Mouse (Mus musculus): Measurements from ENCODE around the gene Phlda3. TPM values are rescaled to one million over a fixed set of nuclear protein-coding genes. Genes with fewer than 3 reads are reported as not detected.

Phlda3 gene
- total RNA-seq, 2 experiments from 2014 or later: 15.0 to 16.6 TPM

DNA sequence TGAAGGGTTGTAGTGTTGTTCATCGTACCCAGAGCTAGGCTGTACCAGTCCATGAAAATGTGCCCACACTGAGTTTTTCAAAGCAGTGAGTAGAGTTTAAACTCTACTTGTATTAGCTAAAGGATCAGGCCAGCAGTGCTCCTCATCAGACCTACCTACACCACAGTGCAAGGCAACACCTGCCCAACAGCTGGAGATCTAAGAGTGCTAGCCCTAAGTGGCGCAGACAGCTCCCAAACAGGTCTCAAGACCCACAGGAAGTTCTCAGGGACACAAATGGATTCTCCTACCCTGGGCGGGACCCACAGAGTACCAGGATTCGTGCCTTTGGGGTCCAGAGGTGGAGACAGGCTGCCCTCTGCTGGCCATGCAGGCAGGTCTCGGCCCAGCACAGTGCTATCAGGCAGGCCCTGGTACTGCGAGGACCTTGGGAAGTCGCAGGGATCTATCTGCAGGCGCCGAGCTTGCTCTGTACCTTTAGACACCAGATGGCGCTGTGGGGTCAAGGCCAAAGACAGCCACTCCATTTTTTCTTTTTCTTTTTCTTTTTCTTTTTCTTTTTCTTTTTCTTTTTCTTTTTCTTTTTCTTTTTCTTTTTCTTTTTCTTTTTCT, 13.1 kb upstream of the Phlda3 start:
- intact Hi-C loops (cut with DNase I): loop anchor here (1.0 to 10.0 kb wide), 3 partner anchors 28 to 192 kb away; no protein-coding TSS in a partner anchor
- DNase-seq (ENCODE audit: low spot score in 2 of 2): peak; percentile 95 to 97

DNA sequence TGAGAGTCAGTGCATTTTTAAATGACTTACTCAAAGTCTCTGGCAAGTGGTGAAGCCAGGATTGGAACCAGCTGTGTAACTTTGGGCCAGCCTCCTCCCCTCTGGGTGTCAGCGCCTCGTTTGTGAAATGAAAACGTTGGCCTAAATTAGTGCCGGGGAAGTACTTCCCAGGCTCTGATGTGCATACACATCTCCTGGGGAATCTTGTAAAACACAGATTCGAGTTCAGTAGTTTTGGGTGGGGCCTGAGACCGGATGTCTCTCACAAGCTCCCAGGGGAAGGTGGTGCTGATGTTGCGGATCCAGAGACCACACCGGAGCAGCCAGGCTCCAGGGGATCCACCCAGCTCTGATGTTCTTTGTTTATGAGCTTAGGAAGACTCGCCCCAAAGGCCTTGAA, 10.6 kb upstream of the Phlda3 start:
- DNase-seq (ENCODE audit: low spot score in 2 of 2): no peak
- intact Hi-C loops (cut with DNase I): loop anchor here (10.0 kb wide), 1 partner anchor 190 kb away; no protein-coding TSS in a partner anchor

DNA sequence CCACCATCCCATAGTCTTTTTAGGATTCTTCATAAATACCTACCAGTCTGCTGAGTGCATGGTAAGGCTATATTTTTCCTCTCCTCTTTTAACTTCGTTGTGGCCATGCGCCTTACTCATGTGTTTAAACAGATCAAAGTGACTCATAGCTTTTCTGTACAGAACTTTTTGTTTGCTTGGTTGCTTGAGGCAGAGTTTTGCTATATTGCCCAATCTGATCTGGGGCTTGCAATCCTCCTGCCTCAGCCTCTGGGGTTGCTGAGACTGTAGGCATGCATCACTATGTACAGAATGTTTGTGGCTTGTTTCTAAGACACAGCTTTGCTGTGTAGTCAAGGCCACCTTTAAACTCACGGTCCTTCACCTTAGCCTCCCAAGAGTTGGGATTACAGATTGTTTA, 10.0 kb upstream of the Phlda3 start:
- intact Hi-C loops (cut with DNase I): loop anchor here (10.0 kb wide), 1 partner anchor 189 kb away; no protein-coding TSS in a partner anchor

DNA sequence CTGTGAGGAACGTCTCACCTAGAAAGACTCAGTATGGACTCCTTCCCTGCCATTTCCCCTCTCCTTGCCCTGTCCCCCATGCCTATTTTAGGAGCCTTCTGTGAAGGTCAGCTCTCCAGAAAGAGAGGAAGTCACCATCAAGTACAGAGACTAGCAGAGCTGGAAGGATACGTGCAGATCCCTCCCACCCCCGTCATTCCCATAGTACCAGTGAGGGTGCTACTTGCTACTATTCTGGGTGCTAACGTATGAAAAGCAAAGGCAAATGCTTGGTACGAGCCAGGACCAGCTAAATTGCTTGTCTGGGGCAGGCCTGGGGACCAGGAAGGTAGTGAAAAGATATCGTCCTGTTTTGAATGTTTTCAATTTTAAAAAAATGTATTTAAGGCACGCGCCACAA, 8.6 kb upstream of the Phlda3 start:
- intact Hi-C loops (cut with DNase I): loop anchor here (10.0 kb wide), 1 partner anchor 188 kb away; no protein-coding TSS in a partner anchor
- DNase-seq (ENCODE audit: low spot score in 2 of 2): no peak

More for the DNA sequence above, 10.0 kb upstream of the Phlda3 start:
- DNase-seq (ENCODE audit: low spot score in 2 of 2): no peak

DNA sequence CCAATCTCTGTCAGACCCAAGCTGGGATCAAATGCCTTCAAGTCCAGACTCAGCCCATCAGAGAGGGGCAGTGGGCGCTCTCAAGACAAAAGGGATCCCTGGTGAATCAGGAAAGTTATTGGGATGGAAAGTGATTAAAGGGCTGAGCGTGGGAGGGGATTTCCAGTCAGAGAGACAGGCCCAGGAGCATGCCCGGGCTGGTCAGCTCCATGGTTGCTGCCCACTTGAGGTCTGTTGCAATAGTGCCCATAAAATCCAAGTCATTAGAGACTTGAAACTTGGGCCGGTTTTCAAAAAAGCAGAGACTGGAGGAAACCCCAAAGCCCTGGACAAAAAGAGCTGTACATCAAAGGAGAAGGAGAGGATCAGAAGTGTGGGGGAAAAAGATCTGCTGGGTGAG, 6.2 kb upstream of the Phlda3 start:
- no peak for DNase-seq (ENCODE audit: low spot score in 2 of 2)
- intact Hi-C loops (cut with DNase I): loop anchor here (10.0 kb wide), 1 partner anchor 185 kb away; no protein-coding TSS in a partner anchor

DNA sequence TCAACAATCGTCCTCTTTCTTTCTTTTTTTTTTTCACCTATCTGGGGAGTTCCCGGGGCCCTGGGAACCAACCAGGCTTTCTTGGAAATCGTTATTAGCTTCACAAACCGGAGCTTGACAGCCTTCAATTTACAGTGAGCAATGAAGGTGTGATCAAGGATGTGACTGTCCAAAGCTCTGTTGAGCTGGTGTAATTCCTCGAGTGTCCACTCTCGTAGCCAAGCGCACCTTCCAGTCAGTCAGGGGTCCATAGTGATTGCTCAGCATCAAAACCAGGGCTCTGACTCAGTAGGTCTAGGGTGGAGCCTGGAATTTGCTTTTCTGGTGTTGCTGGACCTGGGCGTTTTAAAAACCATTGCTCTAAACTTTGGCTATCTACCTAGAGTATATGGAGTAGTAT, 5.7 kb upstream of the Phlda3 start:
- DNase-seq (ENCODE audit: low spot score in 2 of 2): no peak
- intact Hi-C loops (cut with DNase I): no loop called here

DNA sequence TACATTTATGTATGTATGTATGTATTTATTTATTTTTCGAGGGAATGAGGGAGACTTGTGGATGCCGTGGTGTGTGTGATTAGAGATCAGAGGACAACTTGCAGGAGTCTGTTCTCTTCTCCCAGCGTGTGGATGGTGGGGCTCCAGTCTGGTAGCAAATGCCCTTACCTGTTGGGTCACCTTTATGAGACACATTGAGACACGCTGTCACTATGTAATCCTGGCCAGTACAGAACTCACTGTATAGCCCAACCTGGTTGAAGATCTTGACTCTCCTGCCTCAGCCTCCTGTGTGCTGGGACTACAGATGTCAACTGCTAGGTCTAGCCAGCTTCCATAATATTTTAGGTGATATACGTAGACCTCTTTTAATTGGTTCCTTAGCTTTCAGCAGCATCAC, 4.2 kb upstream of the Phlda3 start:
- intact Hi-C loops (cut with DNase I): no loop called here
- DNase-seq (ENCODE audit: low spot score in 2 of 2): no peak

DNA sequence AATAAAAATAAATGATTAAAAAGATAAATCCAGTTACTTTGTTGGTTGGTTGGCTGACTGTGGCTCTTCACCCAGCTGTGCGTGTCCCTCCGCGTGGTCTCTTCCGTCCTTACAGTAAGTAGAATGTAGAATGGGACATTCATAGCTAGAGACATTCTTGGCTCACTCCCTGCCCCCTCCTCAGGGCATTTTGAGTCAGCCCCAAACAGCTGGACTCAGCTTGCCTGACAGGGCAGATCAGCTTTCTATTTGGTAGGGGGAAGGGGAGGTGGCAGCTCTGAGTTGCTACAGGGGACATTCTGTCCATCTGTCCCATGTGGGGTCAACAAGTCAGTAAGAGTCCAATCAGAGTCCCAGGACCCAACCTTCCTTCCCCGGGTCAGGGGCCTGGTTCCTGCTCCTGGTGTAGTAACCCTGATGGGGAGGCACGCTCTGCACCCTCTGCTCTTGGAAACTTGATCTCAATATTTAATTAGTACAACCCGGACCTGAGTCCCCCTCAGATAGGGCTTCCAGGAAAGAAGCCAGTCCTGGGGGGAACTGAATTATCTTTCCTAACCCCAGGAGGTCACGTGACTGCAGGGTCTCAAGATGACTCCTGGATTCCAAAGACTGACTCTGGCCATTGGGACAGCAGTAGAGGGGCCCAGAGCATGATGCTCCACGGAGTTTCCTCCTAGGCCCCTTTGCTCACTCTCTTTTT, 2.3 kb upstream of the Phlda3 start:
- intact Hi-C loops (cut with DNase I): no loop called here
- DNase-seq (ENCODE audit: low spot score in 2 of 2): no peak

DNA sequence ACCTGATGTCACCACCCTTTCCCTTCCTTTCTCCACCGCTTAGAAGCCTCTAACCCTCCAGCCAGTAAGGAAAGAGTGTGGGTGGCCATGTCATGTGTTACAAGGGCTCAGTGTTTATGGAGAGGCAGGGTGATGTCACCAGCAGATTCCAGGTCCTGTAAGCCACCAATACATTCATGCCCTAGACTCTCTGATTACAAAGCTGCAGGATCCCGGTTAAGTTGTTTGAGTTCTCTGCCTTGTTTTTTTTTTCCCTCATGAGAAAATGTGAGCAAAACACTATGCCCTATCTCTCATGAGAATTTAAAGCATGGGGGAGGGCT, 1.8 kb upstream of the Phlda3 start:
- intact Hi-C loops (cut with DNase I): no loop called here
- DNase-seq (ENCODE audit: low spot score in 2 of 2): no peak

DNA sequence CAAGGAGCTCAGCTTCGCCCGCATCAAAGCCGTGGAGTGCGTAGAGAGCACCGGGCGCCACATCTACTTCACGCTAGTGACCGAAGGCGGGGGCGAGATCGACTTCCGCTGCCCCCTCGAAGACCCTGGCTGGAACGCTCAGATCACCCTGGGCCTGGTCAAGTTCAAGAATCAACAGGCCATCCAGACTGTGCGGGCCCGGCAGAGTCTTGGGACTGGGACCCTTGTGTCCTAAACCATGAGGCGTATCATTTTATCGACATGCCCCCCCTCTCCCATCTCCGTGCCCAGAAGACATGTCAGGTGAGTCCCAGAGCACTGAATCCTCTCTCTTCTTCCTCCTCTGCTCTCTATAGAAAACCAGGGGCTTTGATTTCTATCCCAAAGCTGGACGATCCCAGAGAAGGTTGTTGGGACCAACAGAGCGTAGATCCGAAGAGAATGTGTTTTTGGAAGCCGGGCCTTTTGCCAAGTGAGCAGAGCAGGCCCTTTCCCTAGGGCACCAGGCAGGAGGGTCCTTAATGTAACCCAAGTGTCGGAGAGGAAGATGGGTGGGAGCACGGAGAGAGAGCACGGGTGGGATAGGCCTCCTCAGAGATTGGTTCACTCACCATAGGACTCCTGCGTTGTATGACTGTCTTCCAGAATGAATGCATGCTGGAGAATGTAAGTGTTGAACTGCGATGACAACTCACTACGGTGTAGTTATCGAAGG, 830 bp downstream of the Phlda3 start:
- intact Hi-C loops (cut with DNase I): no loop called here
- DNase-seq (ENCODE audit: low spot score in 2 of 2): no peak

DNA sequence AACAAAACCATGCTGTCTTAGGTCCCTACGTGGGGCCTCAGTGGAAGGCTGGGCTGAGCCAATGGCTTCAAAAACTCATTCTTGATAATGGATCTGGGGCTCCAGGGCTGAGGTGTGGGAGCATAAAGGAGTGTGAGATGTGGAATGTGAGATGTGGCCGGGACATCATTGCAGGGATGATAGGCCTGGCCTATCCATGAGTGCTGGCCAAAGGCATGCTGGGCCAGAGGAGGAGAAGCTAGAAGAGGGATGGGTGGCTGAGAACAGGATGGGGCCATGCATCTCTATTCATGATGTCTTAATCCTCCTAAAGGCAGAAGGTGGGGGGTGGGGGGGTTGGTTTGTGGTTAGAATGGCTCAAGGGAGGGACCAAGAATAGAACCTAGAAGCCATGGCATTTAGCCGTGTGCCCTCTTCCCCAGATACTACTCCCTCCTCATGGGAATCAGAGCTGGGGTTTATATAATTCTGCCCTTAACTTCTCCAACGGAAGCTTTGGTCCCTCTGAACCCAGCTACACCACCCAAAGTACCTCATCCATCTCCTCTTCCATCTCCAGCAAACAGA, 1.5 kb downstream of the Phlda3 start:
- DNase-seq (ENCODE audit: low spot score in 2 of 2): no peak
- intact Hi-C loops (cut with DNase I): no loop called here

DNA sequence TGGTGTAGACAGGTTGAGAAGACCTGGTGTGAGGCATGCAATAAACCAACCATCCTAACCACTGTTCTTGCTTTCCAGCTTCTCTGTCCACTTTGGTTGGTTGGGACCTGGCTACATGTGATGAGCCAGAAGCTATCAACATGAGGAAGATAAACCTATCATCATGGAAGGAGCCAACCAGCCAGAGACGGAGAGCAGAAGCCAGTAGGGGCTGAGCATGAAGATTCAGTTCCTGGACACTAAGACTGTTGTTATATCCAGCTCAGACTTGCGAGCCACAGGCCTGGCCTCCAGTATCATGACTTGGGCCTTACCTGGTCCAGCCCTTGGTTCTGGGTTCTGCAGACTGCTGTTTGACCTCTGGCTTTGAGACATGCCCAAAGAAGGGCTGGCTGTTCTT, 2.5 kb downstream of the Phlda3 start:
- no peak for DNase-seq (ENCODE audit: low spot score in 2 of 2)
- intact Hi-C loops (cut with DNase I): no loop called here

DNA sequence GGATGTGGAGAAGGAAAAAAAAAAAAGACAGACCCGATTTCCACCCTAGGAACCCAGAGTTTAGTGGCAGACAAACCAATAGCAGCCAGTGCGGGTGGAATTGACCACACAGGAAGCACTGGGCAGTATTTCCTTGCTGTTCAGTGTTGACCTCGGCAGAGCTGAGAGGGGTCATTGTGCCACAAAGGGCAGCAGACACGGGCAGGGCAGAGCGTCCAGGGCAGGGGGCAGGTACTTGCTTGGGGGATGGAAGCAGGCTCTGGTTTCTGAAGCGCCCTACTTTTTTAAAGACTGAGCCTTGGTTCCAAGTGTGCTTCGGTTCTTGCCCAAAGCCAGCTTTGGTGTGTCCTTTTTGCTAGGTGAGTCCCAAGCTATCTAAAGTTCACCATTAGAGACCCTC, 4.3 kb downstream of the Phlda3 start:
- intact Hi-C loops (cut with DNase I): no loop called here
- DNase-seq (ENCODE audit: low spot score in 2 of 2): no peak

DNA sequence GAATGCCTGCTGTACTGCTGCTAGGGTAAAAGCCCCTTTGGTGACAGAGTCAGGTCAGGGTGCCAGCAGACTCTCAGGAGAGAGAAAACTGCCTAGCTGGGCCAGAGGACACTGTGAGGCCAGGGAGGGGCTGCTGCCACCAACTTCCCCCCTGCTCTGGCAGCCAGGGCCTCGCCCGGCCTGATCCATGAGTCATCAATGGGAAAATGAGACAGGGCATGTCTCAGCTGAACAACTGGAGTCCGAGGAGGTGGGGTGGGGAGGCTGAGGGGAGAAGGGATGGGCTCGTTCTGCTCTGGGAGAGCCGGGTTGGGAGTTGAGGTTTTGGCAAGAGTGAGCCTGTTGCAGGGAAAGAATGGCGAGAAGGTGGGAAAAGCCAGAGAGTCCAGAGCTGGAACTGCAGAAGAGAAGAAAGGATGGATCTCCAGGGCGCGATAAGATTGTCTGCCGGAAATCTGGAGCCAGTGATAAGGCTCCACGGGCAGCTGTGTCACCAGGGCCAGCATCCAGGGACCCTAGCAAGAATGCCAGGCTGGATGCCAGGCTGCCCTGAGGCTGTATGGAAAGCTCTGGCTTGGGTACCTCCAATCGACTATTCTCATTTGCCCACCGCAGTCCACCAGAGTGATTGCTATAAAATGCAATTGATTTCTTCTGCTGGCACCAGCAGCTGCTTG, 5.1 kb downstream of the Phlda3 start:
- DNase-seq (ENCODE audit: low spot score in 2 of 2): no peak
- intact Hi-C loops (cut with DNase I): no loop called here

DNA sequence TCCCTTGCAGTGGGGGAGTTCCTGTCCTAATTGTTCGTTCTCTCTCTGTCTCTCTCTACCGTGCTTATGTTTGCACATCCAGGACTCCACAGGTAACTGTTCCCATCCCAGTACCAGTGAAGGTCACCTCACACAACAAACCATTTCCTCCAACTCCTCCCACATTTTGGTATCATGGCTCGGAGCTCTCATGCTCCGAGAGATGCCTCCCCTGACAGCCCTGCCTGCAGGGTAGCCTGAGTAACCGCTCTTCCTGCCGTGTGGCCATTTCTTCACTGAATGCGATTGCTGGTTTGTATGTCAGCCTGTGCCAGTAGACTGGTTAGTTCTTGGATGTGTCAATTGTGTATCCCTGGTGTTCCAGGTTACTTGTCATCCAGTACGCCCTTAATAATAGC, 5.7 kb downstream of the Phlda3 start:
- DNase-seq (ENCODE audit: low spot score in 2 of 2): no peak
- intact Hi-C loops (cut with DNase I): no loop called here

DNA sequence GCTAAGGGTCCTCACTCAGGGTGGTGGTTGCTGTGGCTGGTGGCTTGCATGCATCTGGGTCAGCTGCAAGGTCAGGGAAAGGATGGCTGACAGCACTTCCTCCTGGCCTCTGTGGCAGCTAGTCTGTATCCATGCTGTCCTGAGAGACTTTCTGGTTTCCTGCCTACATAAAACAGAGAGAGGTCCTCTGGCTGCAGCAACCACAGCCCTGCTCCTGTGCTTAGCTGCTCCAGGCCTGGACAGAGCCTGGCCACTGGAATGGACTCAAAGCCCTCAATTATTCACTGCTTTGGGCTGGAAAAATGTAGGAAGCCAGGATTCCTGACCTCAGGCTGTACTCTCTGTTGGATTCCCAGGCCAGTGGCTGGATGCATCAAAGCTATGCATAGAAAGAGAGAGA, 10.7 kb downstream of the Phlda3 start:
- DNase-seq (ENCODE audit: low spot score in 2 of 2): no peak
- intact Hi-C loops (cut with DNase I): no loop called here

DNA sequence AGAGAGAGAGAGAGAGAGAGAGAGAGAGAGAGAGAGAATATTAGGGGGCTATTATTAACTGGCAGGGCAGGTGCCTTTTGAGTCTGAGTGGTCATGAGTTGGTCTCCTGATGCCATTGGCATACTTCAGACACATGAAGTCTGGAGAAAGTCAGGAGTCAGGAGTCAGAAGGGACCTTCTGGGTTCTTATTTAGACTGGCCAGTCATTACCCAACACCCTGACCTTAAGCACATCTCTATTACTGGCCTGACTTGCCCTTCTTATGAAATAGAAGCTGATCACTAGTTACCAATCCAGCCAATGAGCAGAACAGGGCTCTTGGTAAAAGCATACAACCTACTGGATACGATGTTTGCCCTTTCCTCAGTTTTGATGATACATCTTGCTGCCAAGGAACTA, 11.1 kb downstream of the Phlda3 start:
- intact Hi-C loops (cut with DNase I): no loop called here
- DNase-seq (ENCODE audit: low spot score in 2 of 2): no peak

DNA sequence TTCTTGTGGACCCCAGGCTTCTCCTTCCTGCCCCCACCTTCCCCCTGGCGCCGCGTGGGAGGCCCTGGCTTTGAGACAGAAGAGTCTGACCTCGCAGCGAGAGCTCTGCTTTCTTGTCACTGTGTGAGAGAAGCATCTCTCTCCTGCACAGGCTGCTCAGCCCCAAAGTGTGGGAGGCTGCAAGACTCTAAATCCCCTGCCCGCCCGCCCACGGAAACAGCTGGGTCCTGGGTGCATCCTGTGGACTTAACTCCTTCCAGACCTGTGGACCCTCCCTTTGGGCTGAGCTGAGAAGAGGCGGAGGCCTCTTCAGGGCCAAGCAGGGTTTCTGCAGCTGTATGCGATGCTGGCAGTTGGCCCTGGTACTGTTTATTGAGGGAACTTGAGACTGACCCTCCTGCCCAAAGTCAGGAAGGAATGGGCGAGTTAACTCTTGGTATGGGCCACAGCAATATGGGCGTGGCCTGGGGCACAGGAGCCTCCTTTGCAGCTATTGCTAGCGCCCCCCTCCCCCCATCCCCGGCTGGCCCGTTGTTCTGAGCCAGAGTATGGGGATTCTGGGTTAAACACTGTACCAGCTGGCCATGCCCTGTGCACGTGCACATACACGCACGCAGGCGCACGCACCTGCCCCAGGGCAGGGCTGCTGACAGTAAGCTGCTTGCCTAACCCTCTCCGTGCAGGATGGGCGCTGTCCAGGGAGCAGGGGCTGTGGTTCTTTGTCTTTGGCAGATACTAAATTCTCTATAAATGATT, 13.0 kb downstream of the Phlda3 start, which contains the start of gene Tnni1:
TSS of gene Tnni1 (plus strand) at position 655 of the 756 bp plus-strand sequence.
- no peak for DNase-seq (ENCODE audit: low spot score in 2 of 2)

DNA sequence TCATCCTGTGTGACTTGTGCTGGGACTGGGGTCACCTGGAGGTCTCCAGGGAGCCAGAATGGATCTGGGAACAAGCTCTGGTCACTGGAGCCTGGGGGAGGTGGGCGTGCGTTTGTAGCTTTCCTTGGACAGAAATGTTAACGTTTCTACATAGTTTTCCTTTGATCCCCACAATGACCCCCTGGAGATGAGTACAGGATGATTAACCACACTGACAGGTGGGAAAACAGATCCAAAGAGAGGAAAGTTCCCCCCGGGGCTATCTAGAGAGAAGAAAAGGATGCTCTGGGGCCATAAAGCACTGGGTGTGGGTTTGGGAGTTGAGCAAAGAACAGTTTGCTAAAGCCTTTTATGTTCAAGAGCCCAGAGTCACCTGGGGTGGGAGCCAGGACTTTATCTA, 14.7 kb downstream of the Phlda3 start:
- intact Hi-C loops (cut with DNase I): loop anchor here (1.0 to 2.0 kb wide), 2 partner anchors 27 to 62 kb away; no protein-coding TSS in a partner anchor
- no peak for DNase-seq (ENCODE audit: low spot score in 2 of 2)

More for the DNA sequence above, 13.0 kb downstream of the Phlda3 start, which contains the start of gene Tnni1:
- intact Hi-C loops (cut with DNase I): no loop called here

Measured in left cerebral cortex, postnatal 14 days (tissue).